Mouse (Mus musculus) CH12.LX (cell line): ENCODE results near the gene Acadvl. TPM values are rescaled to one million over a fixed set of nuclear protein-coding genes. Genes with fewer than 3 reads are reported as not detected.

Experiments
- DNase-seq: peaks from one replicate; pipeline ENCODE4 v3.0.0-alpha.2; 2013; ENCODE audit errors: extremely low read depth
- H3K27ac ChIP-seq: 2 replicates; pipeline ENCODE4 v1.5.1; 2012; ENCODE audit warnings: low read depth, mild to moderate bottlenecking, control low read depth, moderate library complexity; ENCODE audit not compliant: insufficient read depth
- H3K27me3 ChIP-seq: replicated peaks from 2 replicates; pipeline ENCODE3; 2012; ENCODE audit warnings: inconsistent platforms
- H3K36me3 ChIP-seq, 2 experiments: replicated peaks in 1 of 2; 2 replicates each; pipeline versions ENCODE3 to v1.6.1; 2012; ENCODE audit warnings: inconsistent platforms in 1 of 2, low read length in 1 of 2, mild to moderate bottlenecking in 1 of 2, mixed read lengths in 1 of 2, moderate library complexity in 1 of 2; ENCODE audit not compliant: control insufficient read depth in 1 of 2, insufficient read depth in 1 of 2
- H3K4me1 ChIP-seq, 2 experiments: 2 replicates each; pipeline ENCODE4 v1.6.1; 2012; ENCODE audit warnings: inconsistent platforms in 1 of 2, moderate library complexity in 1 of 2; ENCODE audit not compliant: insufficient read depth in 2 of 2, control insufficient read depth in 1 of 2
- H3K4me2 ChIP-seq: 2 replicates; pipeline ENCODE4 v1.6.1; 2012; ENCODE audit warnings: low read depth, mild to moderate bottlenecking, control low read depth; ENCODE audit not compliant: poor library complexity, insufficient read depth, severe bottlenecking
- H3K4me3 ChIP-seq, 3 experiments: fragments of 150-350 bp in 1 of 3; sonication (generic) in 1 of 3; replicated peaks in 1 of 3; 2 replicates each; pipeline versions ENCODE3 to v1.5.1; 2011 to 2012; ENCODE audit warnings: low read depth in 2 of 3, low read length in 2 of 3, mild to moderate bottlenecking in 2 of 3, moderate library complexity in 2 of 3, control low read depth in 1 of 3, improper control_type of control experiment in 1 of 3, inconsistent platforms in 1 of 3, mixed read lengths in 1 of 3; ENCODE audit not compliant: poor library complexity in 1 of 3
- H3K79me2 ChIP-seq: replicated peaks from 2 replicates; pipeline ENCODE4 v1.6.1; 2012; ENCODE audit warnings: mild to moderate bottlenecking, moderate library complexity; ENCODE audit not compliant: control insufficient read depth, poor library complexity, insufficient read depth, severe bottlenecking; ENCODE audit errors: extremely low read depth
- H3K9ac ChIP-seq: 2 replicates; pipeline ENCODE4 v1.6.1; 2012; ENCODE audit warnings: low read depth, mild to moderate bottlenecking, control low read depth, moderate library complexity; ENCODE audit not compliant: insufficient read depth
- H3K9me3 ChIP-seq: replicated peaks from 2 replicates; pipeline ENCODE3; 2012; ENCODE audit warnings: low read length, inconsistent platforms, mixed read lengths
- BHLHE40 ChIP-seq: IDR thresholded peaks from 2 replicates; pipeline ENCODE4 v1.6.1; 2011; ENCODE audit warnings: mild to moderate bottlenecking, low read depth, low read length, improper control_type of control experiment
- CHD1 ChIP-seq: IDR thresholded peaks from 2 replicates; pipeline ENCODE4 v1.6.1; 2012; ENCODE audit warnings: low read depth, low read length, improper control_type of control experiment, inconsistent platforms
- CTCF ChIP-seq, 2 experiments: IDR thresholded peaks in 1 of 2; conservative IDR thresholded peaks in 1 of 2; 2 replicates each; pipeline ENCODE4 v1.5.1; 2011 to 2012; ENCODE audit warnings: low read depth in 2 of 2, low read length in 2 of 2, improper control_type of control experiment in 1 of 2, inconsistent platforms in 1 of 2, mild to moderate bottlenecking in 1 of 2, moderate library complexity in 1 of 2
- E2F4 ChIP-seq: IDR thresholded peaks from 2 replicates; pipeline ENCODE4 v1.6.1; 2011; ENCODE audit warnings: low read depth, low read length, improper control_type of control experiment; ENCODE audit not compliant: insufficient replicate concordance
- ETS1 ChIP-seq: conservative IDR thresholded peaks from 2 replicates; pipeline ENCODE4 v1.6.1; 2012; ENCODE audit warnings: low read depth, mild to moderate bottlenecking, inconsistent platforms, low read length, improper control_type of control experiment, moderate library complexity
- IRF4 ChIP-seq: IDR thresholded peaks from 2 replicates; pipeline ENCODE4 v1.6.1; 2014; ENCODE audit warnings: low read depth, mild to moderate bottlenecking, inconsistent platforms, low read length, improper control_type of control experiment
- MXI1 ChIP-seq: IDR thresholded peaks from 2 replicates; pipeline ENCODE4 v1.6.1; 2011; ENCODE audit warnings: mild to moderate bottlenecking, low read depth, low read length, improper control_type of control experiment
- MYC ChIP-seq: IDR thresholded peaks from 2 replicates; pipeline ENCODE4 v1.6.1; 2011; ENCODE audit warnings: low read depth, mild to moderate bottlenecking, improper control_type of control experiment, low read length
- NELFE ChIP-seq: IDR thresholded peaks from 2 replicates; pipeline ENCODE4 v1.6.1; 2011; ENCODE audit warnings: low read depth, low read length, improper control_type of control experiment
- POLR2A ChIP-seq: IDR thresholded peaks from 2 replicates; pipeline ENCODE4 v1.6.1; 2011; ENCODE audit warnings: low read depth, mild to moderate bottlenecking, improper control_type of control experiment, low read length
- RCOR1 ChIP-seq: conservative IDR thresholded peaks from 2 replicates; pipeline ENCODE4 v1.6.1; 2012; ENCODE audit warnings: low read depth, mild to moderate bottlenecking, inconsistent platforms, low read length, improper control_type of control experiment
- SIN3A ChIP-seq: IDR thresholded peaks from 2 replicates; pipeline ENCODE4 v1.6.1; 2012; ENCODE audit warnings: low read length, improper control_type of control experiment, inconsistent platforms
- SMC3 ChIP-seq: IDR thresholded peaks from 2 replicates; pipeline ENCODE4 v1.6.1; 2011; ENCODE audit warnings: low read depth, low read length, improper control_type of control experiment
- ZMIZ1 ChIP-seq: IDR thresholded peaks from 2 replicates; pipeline ENCODE4 v1.6.1; 2012; ENCODE audit warnings: low read depth, mild to moderate bottlenecking, inconsistent platforms, low read length, improper control_type of control experiment
- dilution Hi-C: fragments of 300-500 bp; cut with MboI; formaldehyde crosslinking; loops from 2 replicates; pipeline ENCODE4 v1.14.3; 2020; ENCODE audit warnings: low sequenced_read_pairs; ENCODE audit not compliant: extremely low pct_unique_long_range_greater_than_20kb, extremely low pct_ligation_motif_present
- in situ Hi-C: fragments of 300-500 bp; cut with MboI; formaldehyde crosslinking; loops from 3 replicates; pipeline ENCODE4 v1.14.3; 2019; ENCODE audit warnings: low sequenced_read_pairs, low pct_ligation_motif_present, low pct_unique_long_range_greater_than_20kb, mixed read lengths
- polyA plus RNA-seq: library from polyadenylated mRNA; unstranded; fragments of >175 nt; gene quantifications from 2 replicates; pipeline ENCODE4 v1.2.1, GENCODE M21; 2012; ENCODE audit warnings: low read depth; ENCODE audit not compliant: insufficient read length
- total RNA-seq, 2 experiments: library from RNA; depleted of rRNA; stranded (reverse); fragments of 300-350 nt in 1 of 2; fragments of >200 nt in 1 of 2; gene quantifications; 2 replicates each; pipeline ENCODE4 v1.2.3; 2012 to 2014

Gene Acadvl
- total and polyA plus RNA-seq, 3 experiments, result 76.9 to 148 (median 81.8) TPM

- dilution Hi-C loops, result no loop called here
- TF ChIP-seq MXI1, result no peak
- TF ChIP-seq E2F4, result no peak
- TF ChIP-seq SMC3, result no peak
- H3K36me3 ChIP-seq, result no peaks in the 10 kb centered on the region
- H3K4me2 ChIP-seq, result no peak overlapping the region
- in situ Hi-C loops, result no loop called here
- no peaks in the 10 kb centered on the region for H3K79me2 ChIP-seq
- no peak overlapping the region for H3K4me3 ChIP-seq
- no peak overlapping the region for H3K27ac ChIP-seq
- H3K9me3 ChIP-seq, result no peaks in the 10 kb centered on the region
- H3K4me1 ChIP-seq, result 0 out of 4 replicates have a peak, but pooled peaks cover 0 to 3% of the 10 kb centered on the region in 2 experiments
- no peak overlapping the region for H3K9ac ChIP-seq
- no peak for DNase-seq
- peaks cover 45% of the 10 kb centered on the region for H3K27me3 ChIP-seq
Measured at GRCm38 (mm10) chr11:70053156-70053555, 37.9 kb upstream of the Acadvl start.

GRCm38 (mm10) chr11:70049816-70050215 is 34.6 kb upstream of the Acadvl start:
- Histone ChIP-seq H3K36me3 (peaks cover 0 to 6% of the 10 kb centered on the region in 2 experiments), H3K9ac (no peak overlapping the region), H3K79me2 (no peaks in the 10 kb centered on the region), H3K9me3 (no peaks in the 10 kb centered on the region), H3K4me3 (no peak overlapping the region), H3K4me1 (no peaks in the 10 kb centered on the region), H3K4me2 (no peak overlapping the region), H3K27ac (no peak overlapping the region), H3K27me3 (peaks cover 42% of the 10 kb centered on the region)
- dilution Hi-C loops (no loop called here), in situ Hi-C loops (no loop called here)
- peak; percentile 58 to 67 for TF ChIP-seq CTCF (conservative IDR thresholded peaks at IDR 0.05 in 1 of 2, IDR thresholded peaks at IDR 0.05 in 1 of 2; ENCODE audit: low read depth in 2 of 2, low read length in 2 of 2)
- no peak for TF ChIP-seq CHD1
- peak; percentile 40 for TF ChIP-seq SMC3
- DNase-seq, result peak; percentile 36

- Histone ChIP-seq H3K9me3 (no peaks in the 10 kb centered on the region), H3K4me3 (no peak overlapping the region), H3K27ac (no peak overlapping the region), H3K4me2 (no peak overlapping the region), H3K9ac (no peak overlapping the region), H3K27me3 (peaks cover 38% of the 10 kb centered on the region), H3K4me1 (no peaks in the 10 kb centered on the region), H3K36me3 (peaks cover 0 to 11% of the 10 kb centered on the region in 2 experiments), H3K79me2 (no peaks in the 10 kb centered on the region)
- no peak for DNase-seq
- in situ Hi-C loops, result no loop called here
- dilution Hi-C loops, result no loop called here
- TF ChIP-seq MYC (no peak), POLR2A (no peak), CTCF (conservative IDR thresholded peaks at IDR 0.05 in 1 of 2, IDR thresholded peaks at IDR 0.05 in 1 of 2; ENCODE audit: low read depth in 2 of 2, low read length in 2 of 2) (no peak), ZMIZ1 (no peak), RCOR1 (no peak), MXI1 (no peak), BHLHE40 (no peak), SIN3A (no peak), NELFE (no peak), IRF4 (no peak), ETS1 (no peak)
Measured at GRCm38 (mm10) chr11:70049366-70049765, 34.2 kb upstream of the Acadvl start.
